Mouse (Mus musculus) megakaryocyte, embryonic 14.5 days (primary cell): ENCODE measurements at regions not wholly inside any gene's neighbourhood (a gene's known extent, or its start where the extent isn't known, plus 50 kb on each side); places are given as distances from the start of the nearest gene placed in this dataset.

ENCODE experiments used
- FLI1 ChIP-seq: IDR thresholded peaks from 2 replicates; pipeline ENCODE4 v1.6.1; 2012; ENCODE audit warnings: low read length, inconsistent platforms, mixed read lengths
- GATA1 ChIP-seq: IDR thresholded peaks from 3 replicates; pipeline ENCODE4 v1.6.1; 2012; ENCODE audit warnings: mixed read lengths, low read length, inconsistent platforms, borderline replicate concordance

DNA sequence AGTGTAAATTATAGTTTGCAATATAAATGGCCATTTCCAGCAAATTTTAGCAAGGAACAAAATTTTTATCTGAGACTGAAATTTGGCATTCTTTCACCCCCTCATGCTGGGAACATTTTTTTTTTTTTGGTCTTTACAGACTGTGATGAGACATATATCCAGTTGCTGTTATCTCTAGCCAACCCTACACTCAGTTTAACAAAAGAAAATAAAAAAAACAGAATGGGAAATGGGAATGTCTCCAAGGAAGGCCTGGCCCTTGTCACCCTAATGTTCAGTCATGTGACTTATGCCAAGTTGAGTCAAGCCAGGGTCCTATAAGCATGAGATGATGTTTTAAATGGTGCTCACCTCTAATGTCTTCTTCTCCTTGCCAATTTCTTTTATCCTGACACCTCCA, 289.2 kb upstream of the Zfp64 start:
- no peak for TF ChIP-seq GATA1
- TF ChIP-seq FLI1 = no peak
